Mouse (Mus musculus) layer of hippocampus, adult 9-11 months (tissue): ENCODE results near the gene Etfa.

Source experiments
- DNase-seq: peaks from one replicate; pipeline ENCODE4 v3.0.0; 2022

Gene Etfa

GRCm38 (mm10) chr9:55421786-55422185 is 90.3 kb downstream of the Etfa start:
- no peak for DNase-seq

GRCm38 (mm10) chr9:55411154-55411553 is 100.9 kb downstream of the Etfa start:
- no peak for DNase-seq

GRCm38 (mm10) chr9:55410430-55410829 is 101.6 kb downstream of the Etfa start:
- DNase-seq = no peak

GRCm38 (mm10) chr9:55409833-55410232 is 102.2 kb downstream of the Etfa start:
- DNase-seq = no peak

GRCm38 (mm10) chr9:55408851-55409250 is 103.2 kb downstream of the Etfa start:
- DNase-seq = no peak

GRCm38 (mm10) chr9:55406773-55407172 is 105.3 kb downstream of the Etfa start:
- DNase-seq = no peak

- DNase-seq = no peak
These were observed 106.9 kb downstream of the Etfa start for GRCm38 (mm10) chr9:55404976-55405702.
